18 mouse cellular contexts compared by ENCODE assay signal in genomic region chr9:119337842-119338241, GRCm38 (mm10). TPM values are rescaled to one million over a fixed set of nuclear protein-coding genes. Genes with fewer than 3 reads are reported as not detected.
"Had no signal": no experiment of that assay in that cellular context is flagged by ENCODE, and none has a peak within 500 bp of the region (broad histone marks: within the 10 kb centered on the region; RNA-seq: fewer than 3 reads in every experiment).

No protein-coding gene starts in this region.

- DNase-seq: layer of hippocampus, adult 9-11 months; liver; lung, adult 18-20 months; lung, postnatal 10 days; lung, postnatal 36 days; thymus, adult 18-20 months; thymus, postnatal 36 days had no signal

- H3K27ac ChIP-seq: layer of hippocampus, adult 2 months; limb, embryonic 10.5 days; limb, embryonic 13.5 days; liver, embryonic 12.5 days; liver, embryonic 15.5 days; lung, embryonic 15.5 days; midbrain, embryonic 13.5 days had no signal

- H3K4me3 ChIP-seq: layer of hippocampus, adult 2 months; limb, embryonic 10.5 days; limb, embryonic 13.5 days; liver, embryonic 12.5 days; liver, embryonic 15.5 days; lung, embryonic 15.5 days; midbrain, embryonic 13.5 days had no signal

RNA-seq across cellular contexts. Expression of gene Slc22a14, which starts 27.5 kb away (rescaled TPM):
- total RNA-seq: layer of hippocampus, adult 2 months; layer of hippocampus, postnatal 25 days; left cerebral cortex, adult 18-20 months; left cerebral cortex, postnatal 25 days; midbrain, postnatal 0 days had no signal
